Mouse (Mus musculus): ENCODE results near the gene Atp8b5.
A peak's percentile ranks its signal among the peaks of the same experiment; 100 is the strongest.

GRCm38 (mm10) chr4:43417269-43418062 is 150.5 kb downstream of the Atp8b5 start:
- TF ChIP-seq CTCF (IDR thresholded peaks at IDR 0.05; ENCODE audit: low read depth) (no peak), EP300 (IDR thresholded peaks at IDR 0.05; ENCODE audit: low read depth) (peak; percentile 67)

All from liver, embryonic 14.5 days (tissue).